Mouse (Mus musculus): ENCODE measurements around the gene OR5BS1P.

- TF ChIP-seq POLR2A (IDR thresholded peaks at IDR 0.05; ENCODE audit: borderline replicate concordance, extremely low read depth, low read depth, low read length): no peak
- TF ChIP-seq CTCF (IDR thresholded peaks at IDR 0.05; ENCODE audit: insufficient read depth, low read length): no peak
These were observed 25.1 kb upstream of the OR5BS1P start for GRCm38 (mm10) chr15:98444561-98444960.
